ENCODE assay signal across 12 mouse cellular contexts in genomic region chr3:89869556-89869955, GRCm38 (mm10). TPM values are rescaled to one million over a fixed set of nuclear protein-coding genes. Genes with fewer than 3 reads are reported as not detected.
A peak's percentile ranks its signal among the peaks of the same experiment; 100 is the strongest.
DNase-seq lines count a peak whose midpoint lies in the region; ATAC-seq and TF ChIP-seq lines count a peak whose summit lies in the region.
"Had no signal": no experiment of that assay in that cellular context is flagged by ENCODE, and none has a peak within 500 bp of the region (broad histone marks: within the 10 kb centered on the region; RNA-seq: fewer than 3 reads in every experiment).

No protein-coding gene starts in this region.

- DNase-seq in heart, adult 11 months: peak; percentile 96
- no peak for DNase-seq in stomach, postnatal 0 days (ENCODE audit: low spot score)
- DNase-seq in thymus, postnatal 4 days: peak; percentile 59
- DNase-seq in left cerebral cortex, postnatal 36 days (ENCODE audit: low spot score in 2 of 2): no peak
- no peak for DNase-seq in cerebellum, adult 11 months

- H3K27me3 ChIP-seq in heart, embryonic 12.5 days (replicated peaks): no peaks in the 10 kb centered on the region
- no peaks in the 10 kb centered on the region for H3K27me3 ChIP-seq in stomach, embryonic 16.5 days (ENCODE audit: control insufficient read depth, insufficient read depth, low read length)
- H3K27me3 ChIP-seq in stomach, postnatal 0 days (ENCODE audit: control insufficient read depth, insufficient read depth, low read length): no peaks in the 10 kb centered on the region
- H3K27me3 ChIP-seq: embryonic facial prominence, embryonic 12.5 days; forebrain, embryonic 15.5 days; neural tube, embryonic 15.5 days had no signal

- H3K4me2 ChIP-seq in heart, embryonic 12.5 days: no peak overlapping the region
- H3K4me2 ChIP-seq in stomach, embryonic 16.5 days (ENCODE audit: low read depth, low read length): no peak overlapping the region
- no peak overlapping the region for H3K4me2 ChIP-seq in stomach, postnatal 0 days (replicated peaks; ENCODE audit: low read depth)
- H3K4me2 ChIP-seq: embryonic facial prominence, embryonic 12.5 days; forebrain, embryonic 15.5 days; neural tube, embryonic 15.5 days had no signal

- no peak overlapping the region for H3K27ac ChIP-seq in heart, embryonic 12.5 days (ENCODE audit: poor library complexity, severe bottlenecking)
- H3K27ac ChIP-seq in stomach, embryonic 16.5 days (ENCODE audit: low read length): peak overlapping the region; percentile 12; the same call in 1 of the 2 replicates
- H3K27ac ChIP-seq in stomach, postnatal 0 days (replicated peaks): no peak overlapping the region
- H3K27ac ChIP-seq: embryonic facial prominence, embryonic 12.5 days had no signal

- no peak for ATAC-seq in heart, embryonic 12.5 days (ENCODE audit: insufficient number of reproducible peaks, low FRiP score)
- no peak for ATAC-seq in stomach, embryonic 16.5 days (ENCODE audit: insufficient read depth, low FRiP score)
- no peak for ATAC-seq in stomach, postnatal 0 days (ENCODE audit: low FRiP score, low TSS enrichment)
- ATAC-seq in megakaryocyte-erythroid progenitor cell, adult 5-6 weeks (replicated peaks; ENCODE audit: low FRiP score, low TSS enrichment, poor library complexity, severe bottlenecking): peak; percentile 38; the same call in 1 of the 2 replicates
- ATAC-seq: forebrain, embryonic 15.5 days had no signal

- no peak for TF ChIP-seq CTCF in stomach, postnatal 0 days (IDR thresholded peaks at IDR 0.05; ENCODE audit: low read depth)

- H3K9ac ChIP-seq in heart, embryonic 12.5 days: no peak overlapping the region
- H3K9ac ChIP-seq in stomach, embryonic 16.5 days (ENCODE audit: low read length): no peak overlapping the region
- no peak overlapping the region for H3K9ac ChIP-seq in stomach, postnatal 0 days (ENCODE audit: low read length)
- H3K9ac ChIP-seq: embryonic facial prominence, embryonic 12.5 days; forebrain, embryonic 15.5 days; neural tube, embryonic 15.5 days had no signal

- no peak for TF ChIP-seq EP300 in stomach, postnatal 0 days (optimal IDR thresholded peaks at IDR 0.05)

- WGBS in heart, embryonic 12.5 days: 61% methylated on average over 9 of the region's 9 CpGs
- WGBS in stomach, embryonic 16.5 days: 66% methylated on average over 9 of the region's 9 CpGs
- WGBS in stomach, postnatal 0 days: 67% methylated on average over 9 of the region's 9 CpGs

- H3K9me3 ChIP-seq in heart, embryonic 12.5 days (replicated peaks): peaks cover 6% of the 10 kb centered on the region
- peaks cover 4% of the 10 kb centered on the region; the same call in 1 of the 2 replicates for H3K9me3 ChIP-seq in stomach, embryonic 16.5 days (replicated peaks; ENCODE audit: control insufficient read depth, low read length)
- H3K9me3 ChIP-seq in stomach, postnatal 0 days (ENCODE audit: control insufficient read depth, low read length): no peaks in the 10 kb centered on the region
- H3K9me3 ChIP-seq: embryonic facial prominence, embryonic 12.5 days; forebrain, embryonic 15.5 days; limb, embryonic 10.5 days; neural tube, embryonic 15.5 days had no signal

- H3K4me3 ChIP-seq in heart, embryonic 12.5 days: no peak overlapping the region
- H3K4me3 ChIP-seq in stomach, embryonic 16.5 days (replicated peaks; ENCODE audit: low read length): no peak overlapping the region
- no peak overlapping the region for H3K4me3 ChIP-seq in stomach, postnatal 0 days (ENCODE audit: low read depth, low read length)
- H3K4me3 ChIP-seq: embryonic facial prominence, embryonic 12.5 days; forebrain, embryonic 15.5 days; limb, embryonic 10.5 days; neural tube, embryonic 15.5 days had no signal

- H3K36me3 ChIP-seq in heart, embryonic 12.5 days: no peaks in the 10 kb centered on the region
- H3K36me3 ChIP-seq in stomach, embryonic 16.5 days (ENCODE audit: control insufficient read depth, insufficient read depth, low read length): no peaks in the 10 kb centered on the region
- no peaks in the 10 kb centered on the region for H3K36me3 ChIP-seq in stomach, postnatal 0 days (ENCODE audit: control insufficient read depth, insufficient read depth, low read length)
- H3K36me3 ChIP-seq: embryonic facial prominence, embryonic 12.5 days; forebrain, embryonic 15.5 days; limb, embryonic 10.5 days; neural tube, embryonic 15.5 days had no signal

- H3K4me1 ChIP-seq in heart, embryonic 12.5 days (replicated peaks): peaks cover 41% of the 10 kb centered on the region
- peaks cover 33% of the 10 kb centered on the region for H3K4me1 ChIP-seq in stomach, embryonic 16.5 days (ENCODE audit: control insufficient read depth, insufficient read depth, low read length)
- H3K4me1 ChIP-seq in stomach, postnatal 0 days (replicated peaks; ENCODE audit: control insufficient read depth, insufficient read depth): peaks cover 9% of the 10 kb centered on the region

- intact Hi-C loops in left cerebral cortex, postnatal 36 days (cut with DNase I): no loop called here

RNA-seq across cellular contexts. Expression of gene She, which starts 38.4 kb away (rescaled TPM):
- 9.6 and 10.5 TPM in 2 replicates for polyA plus RNA-seq in heart, embryonic 12.5 days (2016; fragmentation: Nextera tagmentation; extraction: Ambion mirVana)
- 3.0 and 3.1 TPM in 2 replicates for polyA plus RNA-seq in stomach, embryonic 16.5 days (2015; fragmentation: Nextera tagmentation; extraction: Ambion mirVana)
- 1.4 and 1.5 TPM in 2 replicates for polyA plus RNA-seq in stomach, postnatal 0 days (2015; fragmentation: Nextera tagmentation; extraction: Ambion mirVana)
- total RNA-seq in megakaryocyte-erythroid progenitor cell, adult 5-6 weeks (2014; fragmentation: Nextera tagmentation): not detected in 2 replicates
- total RNA-seq in megakaryocyte-erythroid progenitor cell, adult 5-6 weeks (2017): not detected in 2 replicates
- 1 to 10 TPM; 2.9 to 4.0 TPM for total RNA-seq in left cerebral cortex, postnatal 36 days (2021)

RNA-seq across cellular contexts. Expression of gene Il6ra, which starts 43.4 kb away (rescaled TPM):
- polyA plus RNA-seq in heart, embryonic 12.5 days (2016; fragmentation: Nextera tagmentation; extraction: Ambion mirVana): 0.47 and 0.59 TPM in 2 replicates
- polyA plus RNA-seq in stomach, embryonic 16.5 days (2015; fragmentation: Nextera tagmentation; extraction: Ambion mirVana): 2.9 and 3.2 TPM in 2 replicates
- polyA plus RNA-seq in stomach, postnatal 0 days (2015; fragmentation: Nextera tagmentation; extraction: Ambion mirVana): 4.3 and 4.5 TPM in 2 replicates
- total RNA-seq in megakaryocyte-erythroid progenitor cell, adult 5-6 weeks (2014; fragmentation: Nextera tagmentation): 0.27 TPM in 1 of 2 replicates, not detected in the other
- total RNA-seq in megakaryocyte-erythroid progenitor cell, adult 5-6 weeks (2017): 0.80 TPM in 2 replicates
- 1 to 10 TPM; 3.7 to 4.8 TPM for total RNA-seq in left cerebral cortex, postnatal 36 days (2021)

Comparison
In these comparisons a context has a peak if more than half of its experiments do, and no peak if none do; other contexts are left out.
1. DNase-seq: peak in heart, adult 11 months (single experiment) and thymus, postnatal 4 days (single experiment); none in stomach, postnatal 0 days (single experiment), left cerebral cortex, postnatal 36 days (0 of 2) and cerebellum, adult 11 months (single experiment).